Mouse (Mus musculus) heart, adult 2 months (tissue): ENCODE data around the gene 1700029P11Rik. TPM values are rescaled to one million over a fixed set of nuclear protein-coding genes. Genes with fewer than 3 reads are reported as not detected.

Source experiments
- DNase-seq, 2 experiments: peaks; one replicate each; pipeline ENCODE4 v3.0.0; 2021
- H3K27ac ChIP-seq: fragments of 200-600 bp; 2 replicates; pipeline ENCODE4 v1.8.1; 2022
- H3K27me3 ChIP-seq: fragments of 200-500 bp; 2 replicates; pipeline ENCODE4 v1.6.1; 2012; ENCODE audit warnings: mild to moderate bottlenecking, low read length, inconsistent platforms, mixed read lengths; ENCODE audit not compliant: control insufficient read depth, insufficient read depth
- H3K36me3 ChIP-seq: fragments of 200-500 bp; 2 replicates; pipeline ENCODE4 v1.6.1; 2012; ENCODE audit warnings: low read length, inconsistent platforms; ENCODE audit not compliant: control insufficient read depth, insufficient read depth
- H3K4me1 ChIP-seq: fragments of 200-500 bp; 2 replicates; pipeline ENCODE4 v1.6.1; 2011; ENCODE audit warnings: low read length; ENCODE audit not compliant: control insufficient read depth, insufficient read depth
- H3K4me3 ChIP-seq: fragments of 200-600 bp; 2 replicates; pipeline ENCODE4 v1.8.1; 2022
- H3K79me2 ChIP-seq: fragments of 200-500 bp; replicated peaks from 2 replicates; pipeline ENCODE4 v1.6.1; 2012; ENCODE audit warnings: mild to moderate bottlenecking, inconsistent platforms, low read length, moderate library complexity, mixed read lengths; ENCODE audit not compliant: control insufficient read depth, insufficient read depth
- H3K9ac ChIP-seq: fragments of 200-500 bp; 2 replicates; pipeline ENCODE4 v1.6.1; 2012; ENCODE audit warnings: low read depth, mild to moderate bottlenecking, control low read depth, inconsistent platforms, low read length, mixed read lengths
- CTCF ChIP-seq: fragments of 200-600 bp; IDR thresholded peaks from 2 replicates; pipeline ENCODE4 v1.8.1; 2022; ENCODE audit warnings: antibody characterized with exemption, mild to moderate bottlenecking, moderate library complexity
- EP300 ChIP-seq: fragments of 200-500 bp; IDR thresholded peaks from 2 replicates; pipeline ENCODE4 v1.6.1; 2011; ENCODE audit warnings: low read depth, low read length, control low read depth; ENCODE audit not compliant: insufficient read depth
- POLR2A ChIP-seq: fragments of 200-500 bp; IDR thresholded peaks from 2 replicates; pipeline ENCODE4 v1.6.1; 2011; ENCODE audit warnings: mild to moderate bottlenecking, low read depth, low read length, control low read depth; ENCODE audit not compliant: insufficient read depth
- WGBS: fragments of 180-500 bp; shearing (Covaris S2); methylation state at CpG from one replicate; pipeline ENCODE4 v1.1.7; 2018; 5-methylcytosine and 5-hydroxymethylcytosine counted together
- intact Hi-C: fragments of 180-260 bp; cut with DNase I; formaldehyde crosslinking; loops from one replicate; pipeline ENCODE4 v1.15.1; 2025
- polyA plus RNA-seq: library from polyadenylated mRNA; depleted of rRNA; stranded (reverse); fragments of >200 nt; gene quantifications from 2 replicates; pipeline ENCODE4 v1.2.3, GENCODE M21; 2012
- total RNA-seq, 2 experiments: library from RNA; stranded (reverse); gene quantifications; 2 replicates each; pipeline ENCODE4 v1.2.3; 2021

Gene 1700029P11Rik
- total and polyA plus RNA-seq, 3 experiments, result not detected

DNA sequence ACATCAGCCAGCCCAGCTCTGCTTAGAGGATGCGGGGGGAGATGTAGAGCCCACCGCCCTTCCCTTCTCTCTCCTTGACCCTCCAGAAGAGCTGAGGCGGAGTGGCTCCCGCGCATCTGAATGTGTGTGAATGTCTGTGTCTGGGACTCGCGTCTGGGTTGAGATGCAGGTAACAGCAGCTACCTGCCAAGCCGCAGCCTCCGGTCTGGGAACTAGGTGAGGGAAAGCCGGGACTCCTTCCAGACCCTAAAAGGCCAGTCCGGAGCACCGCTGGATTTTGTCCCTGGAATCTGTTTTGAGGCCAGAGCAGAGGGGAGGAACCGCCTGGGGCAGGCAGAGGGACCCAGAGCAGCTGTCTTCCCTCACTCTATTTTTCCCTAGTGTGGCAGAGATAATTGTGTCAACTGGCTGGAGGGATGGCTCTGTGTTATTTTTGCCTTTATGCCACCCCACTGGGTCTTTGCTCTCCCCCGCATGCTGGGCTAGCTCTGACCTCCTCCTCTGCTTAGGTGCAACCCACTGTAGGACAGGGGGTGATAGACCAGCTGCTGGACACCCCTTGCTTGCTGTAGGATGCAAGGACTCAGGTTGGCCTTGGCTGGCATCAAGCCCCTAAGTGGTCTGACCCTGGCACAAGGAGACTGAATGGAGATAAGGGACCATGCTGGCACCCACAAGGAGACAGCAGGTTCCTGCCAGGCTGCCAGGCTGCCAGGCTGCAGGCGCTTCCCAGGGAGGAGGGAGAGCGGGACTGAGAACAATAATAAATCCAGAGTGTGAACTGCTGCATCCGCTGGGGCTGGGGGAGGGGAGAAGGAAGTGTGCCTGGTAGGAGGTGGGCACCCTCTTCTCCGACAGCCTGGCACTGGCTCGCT, 43.0 kb upstream of the 1700029P11Rik start:
- Histone ChIP-seq H3K4me1 (peaks cover 6% of the 10 kb centered on the region), H3K36me3 (no peaks in the 10 kb centered on the region), H3K9ac (peak overlapping the region; percentile 32), H3K79me2 (no peaks in the 10 kb centered on the region), H3K27ac (peak overlapping the region; percentile 88), H3K27me3 (no peaks in the 10 kb centered on the region), H3K4me3 (peak overlapping the region; percentile 50)
- intact Hi-C loops, result no loop called here
- 6% methylated on average over 19 of the region's 19 CpGs for WGBS
- DNase-seq, result peak; percentile 67 to 79
- TF ChIP-seq CTCF (no peak), EP300 (peak; percentile 63; the same call in 1 of the 2 replicates), POLR2A (0 out of 2 replicates have a peak, but pooled peaks have one; percentile 6)

DNA sequence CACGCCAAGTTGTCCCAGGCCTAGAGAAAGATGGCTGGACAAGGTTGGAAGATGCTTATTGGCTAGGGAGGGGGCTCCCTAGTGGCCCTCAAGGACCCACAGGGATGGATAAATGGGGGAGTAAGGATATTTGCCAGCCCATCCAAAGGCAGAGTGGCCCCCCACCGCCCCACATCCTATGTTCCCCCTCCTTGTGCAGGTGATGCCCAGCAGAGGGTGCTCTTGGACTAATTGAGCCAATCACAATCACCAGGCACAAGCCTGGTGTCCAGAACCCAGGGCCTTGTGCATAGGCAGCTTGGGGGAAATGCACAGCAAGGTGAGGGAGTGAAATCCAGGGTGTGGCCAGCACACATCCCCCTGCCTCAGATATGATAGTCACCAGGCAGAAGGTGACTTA, 42.1 kb upstream of the 1700029P11Rik start:
- DNase-seq, result peak in 1 of 2 experiments; percentile 50
- no peak overlapping the region for H3K9ac ChIP-seq
- TF ChIP-seq CTCF, result peak; percentile 63
- no peak for TF ChIP-seq POLR2A
- 0 out of 2 replicates have a peak, but pooled peaks have one; percentile 12 for TF ChIP-seq EP300
- no peak overlapping the region for H3K4me3 ChIP-seq
- H3K36me3 ChIP-seq, result no peaks in the 10 kb centered on the region
- peak overlapping the region; percentile 53 for H3K27ac ChIP-seq
- peaks cover 6% of the 10 kb centered on the region for H3K4me1 ChIP-seq
- 41% methylated on average over 2 of the region's 2 CpGs for WGBS
- intact Hi-C loops, result no loop called here
- no peaks in the 10 kb centered on the region for H3K79me2 ChIP-seq
- no peaks in the 10 kb centered on the region for H3K27me3 ChIP-seq

DNA sequence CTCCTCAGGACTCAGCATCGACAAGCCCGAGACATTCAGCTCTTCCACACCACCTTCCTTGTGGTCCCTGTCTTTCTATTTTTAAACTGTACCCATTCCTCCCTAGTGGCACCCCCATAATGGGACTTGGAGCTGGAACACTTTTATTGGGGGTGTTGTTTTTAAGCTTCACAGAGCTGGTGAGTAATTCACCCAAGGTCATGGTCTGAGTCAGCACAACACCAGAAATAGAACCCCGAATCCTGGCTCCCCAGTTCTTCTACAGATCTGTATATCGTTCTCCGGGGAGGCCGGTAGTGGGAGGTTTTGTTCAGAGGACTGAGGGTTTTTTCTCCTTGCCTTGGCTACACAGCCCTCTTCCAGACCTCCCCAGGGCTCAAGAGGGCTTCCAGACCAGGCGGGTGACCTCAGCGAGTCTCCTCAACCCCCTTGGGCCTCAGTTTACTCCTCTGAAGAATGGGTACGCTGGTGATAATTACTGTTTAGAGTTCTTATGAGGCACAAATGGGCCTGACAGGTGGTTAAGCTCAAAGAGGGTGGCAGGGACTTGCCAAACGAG, 41.1 kb upstream of the 1700029P11Rik start:
- H3K4me3 ChIP-seq, result no peak overlapping the region
- WGBS, result 79% methylated on average over 10 of the region's 10 CpGs
- peak overlapping the region; percentile 33 for H3K27ac ChIP-seq
- H3K79me2 ChIP-seq, result no peaks in the 10 kb centered on the region
- H3K4me1 ChIP-seq, result peaks cover 6% of the 10 kb centered on the region
- TF ChIP-seq POLR2A (no peak), EP300 (no peak), CTCF (no peak)
- no peak overlapping the region for H3K9ac ChIP-seq
- no peaks in the 10 kb centered on the region for H3K36me3 ChIP-seq
- H3K27me3 ChIP-seq, result no peaks in the 10 kb centered on the region
- DNase-seq, result no peak
- intact Hi-C loops, result no loop called here

DNA sequence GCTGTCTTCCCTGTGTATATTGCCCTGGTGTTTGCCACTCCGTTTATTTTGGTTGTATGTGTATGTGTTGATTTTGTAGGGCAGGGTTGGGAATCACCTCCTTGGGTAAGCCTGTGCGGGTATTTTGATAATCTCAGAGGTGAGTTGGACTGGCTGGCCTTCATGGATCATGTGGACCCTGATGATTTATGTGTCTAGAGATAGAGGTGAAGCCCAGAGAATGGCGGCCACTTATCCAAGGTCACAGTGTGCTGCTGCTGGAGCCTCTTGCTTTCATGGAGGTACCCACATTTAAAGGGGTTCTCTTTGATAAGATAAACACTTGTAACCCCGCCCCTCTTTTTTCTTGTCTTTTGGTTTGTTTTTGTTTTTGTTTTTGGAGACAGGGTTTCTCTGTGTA, 40.6 kb upstream of the 1700029P11Rik start:
- Histone ChIP-seq H3K4me3 (no peak overlapping the region), H3K36me3 (no peaks in the 10 kb centered on the region), H3K9ac (no peak overlapping the region), H3K27ac (peak overlapping the region; percentile 33; the same call in 1 of the 2 replicates), H3K27me3 (no peaks in the 10 kb centered on the region), H3K4me1 (peaks cover 6% of the 10 kb centered on the region), H3K79me2 (no peaks in the 10 kb centered on the region)
- WGBS, result 78% methylated on average over 4 of the region's 4 CpGs
- DNase-seq, result no peak
- no peak for TF ChIP-seq CTCF
- no peak for TF ChIP-seq POLR2A
- TF ChIP-seq EP300, result no peak
- intact Hi-C loops, result no loop called here

DNA sequence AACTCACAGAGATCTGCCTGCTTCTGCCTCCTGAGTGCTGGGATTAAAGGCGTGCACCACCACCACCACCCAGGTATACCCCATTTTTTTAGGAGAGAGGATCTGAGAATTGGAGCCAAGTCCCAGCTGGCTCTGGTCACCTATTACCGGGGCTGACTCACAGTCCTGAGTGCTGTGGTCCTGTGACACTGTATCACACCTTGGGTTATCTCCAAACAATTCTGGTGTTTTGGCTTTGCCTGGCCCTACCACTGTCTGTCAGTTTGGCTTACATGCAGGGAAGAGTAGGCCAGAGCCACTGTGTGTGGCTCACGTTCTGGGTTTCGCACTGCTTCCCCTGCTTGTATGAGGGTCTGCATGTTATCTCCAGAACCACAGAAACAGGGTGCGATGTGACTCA, 40.1 kb upstream of the 1700029P11Rik start:
- Histone ChIP-seq H3K4me1 (peaks cover 6% of the 10 kb centered on the region), H3K27ac (no peak overlapping the region), H3K4me3 (no peak overlapping the region), H3K36me3 (no peaks in the 10 kb centered on the region), H3K9ac (no peak overlapping the region), H3K27me3 (no peaks in the 10 kb centered on the region), H3K79me2 (no peaks in the 10 kb centered on the region)
- WGBS, result 79% methylated on average over 5 of the region's 5 CpGs
- no peak for TF ChIP-seq CTCF
- TF ChIP-seq EP300, result 0 out of 2 replicates have a peak, but pooled peaks have one; percentile 11
- intact Hi-C loops, result no loop called here
- no peak for DNase-seq

DNA sequence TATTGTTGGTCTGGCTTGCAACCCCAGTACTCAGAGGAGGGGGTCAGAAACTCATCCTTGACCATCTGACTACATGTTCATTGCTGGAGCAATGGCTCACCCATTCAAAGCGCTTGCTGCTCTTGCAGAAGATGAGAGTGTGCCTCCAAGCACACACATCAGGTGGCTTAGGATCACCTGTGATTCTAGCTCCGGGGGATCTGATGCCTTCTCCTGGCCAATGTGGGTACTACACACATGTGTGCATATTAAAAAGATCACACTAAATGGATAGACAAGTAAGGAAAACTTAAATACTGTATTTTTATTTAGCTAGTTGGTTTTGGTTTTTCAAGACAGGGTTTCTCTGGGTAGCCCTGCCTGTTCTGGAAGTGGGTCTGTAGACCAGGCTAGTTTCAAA, 39.3 kb upstream of the 1700029P11Rik start:
- WGBS, result 82% methylated on average over 2 of the region's 2 CpGs
- intact Hi-C loops, result no loop called here
- Histone ChIP-seq H3K27ac (no peak overlapping the region), H3K4me3 (no peak overlapping the region), H3K4me1 (peaks cover 6% of the 10 kb centered on the region), H3K27me3 (no peaks in the 10 kb centered on the region), H3K79me2 (no peaks in the 10 kb centered on the region), H3K9ac (no peak overlapping the region), H3K36me3 (no peaks in the 10 kb centered on the region)
- TF ChIP-seq EP300 (no peak), POLR2A (no peak), CTCF (peak; percentile 32)
- no peak for DNase-seq
